ENCODE assay signal across 9 mouse cellular contexts in the genomic region with DNA sequence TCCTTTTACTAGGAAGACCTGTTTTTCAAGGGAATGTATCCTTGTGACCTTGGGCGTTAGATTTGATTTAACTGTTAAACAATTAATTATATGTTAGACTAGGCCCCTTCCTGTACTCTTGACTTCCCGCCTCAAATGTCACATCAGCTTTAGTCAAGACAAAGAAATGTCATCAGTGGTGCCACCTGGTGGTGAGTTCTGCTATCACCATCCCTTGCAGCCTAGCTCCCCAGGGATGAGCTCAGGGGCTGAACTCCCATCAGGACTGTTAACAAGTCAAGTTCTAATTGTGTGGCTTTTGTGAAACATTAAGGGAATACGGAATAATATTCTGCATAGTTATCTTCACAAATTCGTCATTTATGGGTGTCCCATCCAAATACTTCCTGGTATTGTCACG.
DNase-seq lines count a peak whose midpoint lies in the region; ATAC-seq and TF ChIP-seq lines count a peak whose summit lies in the region.
"Had no signal": no experiment of that assay in that cellular context is flagged by ENCODE, and none has a peak within 500 bp of the region (broad histone marks: within the 10 kb centered on the region; RNA-seq: fewer than 3 reads in every experiment).

No protein-coding gene starts in this region.

- no peak for TF ChIP-seq POLR2A in thymus, adult 2 months (IDR thresholded peaks at IDR 0.05; ENCODE audit: control insufficient read depth, extremely low read depth, insufficient read depth, low read length, poor library complexity)
- no peak for TF ChIP-seq POLR2A in small intestine, adult 2 months (IDR thresholded peaks at IDR 0.05; ENCODE audit: low read depth, low read length)

- H3K27ac ChIP-seq in heart, postnatal 0 days (ENCODE audit: low read depth) = no peak overlapping the region
- no peak overlapping the region for H3K27ac ChIP-seq in heart, embryonic 11.5 days (ENCODE audit: low read depth, low read length)
- no peak overlapping the region for H3K27ac ChIP-seq in thymus, adult 2 months (ENCODE audit: control insufficient read depth, insufficient read depth, low read length)
- no peak overlapping the region for H3K27ac ChIP-seq in small intestine, adult 2 months (ENCODE audit: insufficient read depth, low read depth, low read length)
- H3K27ac ChIP-seq: embryonic facial prominence, embryonic 15.5 days had no signal

- H3K4me1 ChIP-seq in heart, postnatal 0 days (ENCODE audit: control insufficient read depth, insufficient read depth) = no peaks in the 10 kb centered on the region
- no peaks in the 10 kb centered on the region for H3K4me1 ChIP-seq in heart, embryonic 11.5 days (ENCODE audit: control insufficient read depth, insufficient read depth, low read length)
- no peaks in the 10 kb centered on the region for H3K4me1 ChIP-seq in thymus, adult 2 months (replicated peaks; ENCODE audit: control insufficient read depth, insufficient read depth, low read length)
- H3K4me1 ChIP-seq in small intestine, adult 2 months (ENCODE audit: control insufficient read depth, insufficient read depth, insufficient read length, low read length) = no peaks in the 10 kb centered on the region
- H3K4me1 ChIP-seq: embryonic facial prominence, embryonic 15.5 days had no signal

- 67% methylated on average over 5 of the region's 5 CpGs for WGBS in heart, postnatal 0 days
- WGBS in heart, embryonic 11.5 days (ENCODE audit: insufficient replicate concordance) = 69% methylated on average over 5 of the region's 5 CpGs
- WGBS in thymus, adult 2 months = 81% methylated on average over 5 of the region's 5 CpGs
- 82% methylated on average over 5 of the region's 5 CpGs for WGBS in small intestine, adult 2 months

- H3K27me3 ChIP-seq in heart, postnatal 0 days (ENCODE audit: control insufficient read depth, insufficient read depth, low read length) = no peaks in the 10 kb centered on the region
- H3K27me3 ChIP-seq in heart, embryonic 11.5 days (ENCODE audit: control insufficient read depth, insufficient read depth, low read length) = peaks cover 19% of the 10 kb centered on the region
- no peaks in the 10 kb centered on the region for H3K27me3 ChIP-seq in thymus, adult 2 months (ENCODE audit: control insufficient read depth, insufficient read depth, low read length)
- no peaks in the 10 kb centered on the region for H3K27me3 ChIP-seq in small intestine, adult 2 months (ENCODE audit: control insufficient read depth, insufficient read depth, low read length)
- H3K27me3 ChIP-seq: embryonic facial prominence, embryonic 15.5 days had no signal

- H3K9ac ChIP-seq in heart, postnatal 0 days (replicated peaks; ENCODE audit: low read depth, low read length) = no peak overlapping the region
- H3K9ac ChIP-seq in heart, embryonic 11.5 days (ENCODE audit: low read depth, low read length) = no peak overlapping the region
- H3K9ac ChIP-seq: embryonic facial prominence, embryonic 15.5 days had no signal

- H3K4me3 ChIP-seq in heart, postnatal 0 days (ENCODE audit: low read depth, low read length) = no peak overlapping the region
- no peak overlapping the region for H3K4me3 ChIP-seq in heart, embryonic 11.5 days (ENCODE audit: low read depth, low read length)
- no peak overlapping the region for H3K4me3 ChIP-seq in thymus, adult 2 months (ENCODE audit: control insufficient read depth, insufficient read depth, low read length)
- no peak overlapping the region for H3K4me3 ChIP-seq in small intestine, adult 2 months (ENCODE audit: low read depth, low read length)
- H3K4me3 ChIP-seq: embryonic facial prominence, embryonic 15.5 days had no signal

- peak; percentile 52 for TF ChIP-seq CTCF in heart, postnatal 0 days (IDR thresholded peaks at IDR 0.05; ENCODE audit: low read depth)
- no peak for TF ChIP-seq CTCF in thymus, adult 2 months (IDR thresholded peaks at IDR 0.05; ENCODE audit: borderline replicate concordance, control insufficient read depth, extremely low read depth, insufficient read depth, low read length, poor library complexity)
- peak; percentile 60; the same call in 1 of the 2 replicates for TF ChIP-seq CTCF in small intestine, adult 2 months (IDR thresholded peaks at IDR 0.05; ENCODE audit: extremely low read depth, insufficient read length, insufficient replicate concordance, low read depth, low read length)

- H3K36me3 ChIP-seq in heart, postnatal 0 days (replicated peaks; ENCODE audit: control insufficient read depth, insufficient read depth, low read length) = no peaks in the 10 kb centered on the region
- no peaks in the 10 kb centered on the region for H3K36me3 ChIP-seq in heart, embryonic 11.5 days (ENCODE audit: control insufficient read depth, insufficient read depth, low read length)
- H3K36me3 ChIP-seq in thymus, adult 2 months (ENCODE audit: control insufficient read depth, insufficient read depth, low read length) = no peaks in the 10 kb centered on the region
- H3K36me3 ChIP-seq in small intestine, adult 2 months (ENCODE audit: control insufficient read depth, insufficient read depth, low read length) = no peaks in the 10 kb centered on the region
- H3K36me3 ChIP-seq: embryonic facial prominence, embryonic 15.5 days had no signal

- peak; percentile 13 for DNase-seq in heart, postnatal 0 days (ENCODE audit: low spot score)
- DNase-seq in thymus, adult 2 months = peak; percentile 65
- no peak for DNase-seq in thymus, adult 18-20 months
- peak; percentile 25 for DNase-seq in c-Kit-positive CD71-positive TER-119-negative erythroid progenitor cells, embryonic 14.5 days (ENCODE audit: low read depth)
- DNase-seq in kidney, postnatal 4 days = peak; percentile 72 to 74
- no peak for DNase-seq in frontal cortex, postnatal 14 days (ENCODE audit: low spot score in 2 of 2)

- no peak for TF ChIP-seq EP300 in heart, postnatal 0 days (IDR thresholded peaks at IDR 0.05; ENCODE audit: low read depth)

- H3K4me2 ChIP-seq in heart, postnatal 0 days (ENCODE audit: low read depth, low read length) = no peak overlapping the region
- H3K4me2 ChIP-seq in heart, embryonic 11.5 days = no peak overlapping the region
- H3K4me2 ChIP-seq: embryonic facial prominence, embryonic 15.5 days had no signal

- no peak for ATAC-seq in heart, postnatal 0 days (ENCODE audit: insufficient read depth, low read depth)
- ATAC-seq in heart, embryonic 11.5 days (replicated peaks; ENCODE audit: insufficient number of reproducible peaks, low FRiP score, low TSS enrichment) = no peak

- no peaks in the 10 kb centered on the region for H3K9me3 ChIP-seq in heart, postnatal 0 days (replicated peaks; ENCODE audit: control insufficient read depth, low read length)
- no peaks in the 10 kb centered on the region for H3K9me3 ChIP-seq in heart, embryonic 11.5 days (replicated peaks; ENCODE audit: control insufficient read depth, low read length)
- H3K9me3 ChIP-seq: embryonic facial prominence, embryonic 15.5 days had no signal

Comparison
In these comparisons a context has a peak if more than half of its experiments do, and no peak if none do; other contexts are left out.
1. DNase-seq: peak in heart, postnatal 0 days (single experiment), thymus, adult 2 months (single experiment), c-Kit-positive CD71-positive TER-119-negative erythroid progenitor cells, embryonic 14.5 days (single experiment) and kidney, postnatal 4 days (2 of 2); none in thymus, adult 18-20 months (0 of 2) and frontal cortex, postnatal 14 days (0 of 2).